Mouse (Mus musculus): ENCODE measurements around the gene Bex3. TPM values are rescaled to one million over a fixed set of nuclear protein-coding genes. Genes with fewer than 3 reads are reported as not detected.
"Not testable (repeated sequence)": the region's sequence is repeated elsewhere in the genome, so short reads cannot be mapped to it uniquely, and the experiment has no call there.

The Bex3 gene
- polyA plus RNA-seq (2012; rRNA removed), result 387 and 467 TPM in 2 replicates
- 442 and 482 TPM in 2 replicates for polyA plus RNA-seq (2014; fragmentation: Nextera tagmentation; extraction: Ambion mirVana)

DNA sequence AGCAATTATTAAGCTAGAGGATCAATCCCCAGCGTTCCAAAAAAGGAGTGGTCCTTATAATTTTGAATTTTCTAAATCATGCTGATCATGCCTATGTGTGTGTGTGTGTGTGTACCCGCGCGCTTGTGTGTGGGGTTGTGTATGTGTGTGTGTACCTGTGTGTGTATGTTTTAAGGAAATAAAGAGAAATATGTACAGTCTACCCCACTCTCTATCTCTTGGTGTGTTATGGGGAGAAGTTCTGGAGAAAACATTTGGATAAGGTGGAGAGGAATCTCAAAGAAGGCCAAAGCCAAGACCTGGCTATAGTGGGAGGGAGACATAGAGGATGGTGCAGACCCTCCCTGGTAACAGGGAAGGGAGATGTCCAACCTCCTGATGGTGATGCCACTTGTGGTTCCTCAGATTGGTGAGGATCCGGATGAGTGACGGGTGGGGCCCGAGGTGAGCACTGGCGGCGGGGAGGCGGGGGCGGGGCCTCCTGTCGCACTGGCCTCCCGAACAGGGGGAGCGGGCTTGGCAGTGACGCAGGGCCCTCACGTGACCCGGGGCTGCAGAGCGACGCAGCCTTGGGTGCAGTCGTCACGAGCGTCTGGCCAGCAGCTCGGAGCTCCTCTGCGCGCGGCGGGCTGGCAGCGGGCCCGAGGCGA is at the start of gene Bex3:
Gene Bex3, plus strand, starts transcription at position 511 of the 650 bp plus-strand sequence.
- H3K27ac ChIP-seq (replicated peaks; ENCODE audit: low read depth, low read length), result 0 out of 2 replicates have a peak within 1 kb of the TSS, but pooled peaks have one; percentile 58
- not testable (repeated sequence) for H3K27me3 ChIP-seq (ENCODE audit: control insufficient read depth, insufficient read depth, low read length); H3K4me1 ChIP-seq (ENCODE audit: control insufficient read depth, insufficient read depth, low read length); DNase-seq (ENCODE audit: low spot score); H3K36me3 ChIP-seq (ENCODE audit: control insufficient read depth, insufficient read depth, low read length); H3K9me3 ChIP-seq (ENCODE audit: control insufficient read depth, low read length)
- 74% methylated on average over 4 of the region's 30 CpGs for WGBS
- peak; percentile 96 for ATAC-seq (ENCODE audit: low FRiP score, low read depth)
- peak within 1 kb of the TSS; percentile 31 for H3K4me2 ChIP-seq (replicated peaks; ENCODE audit: low read depth, low read length, severe bottlenecking)
- peak within 1 kb of the TSS; percentile 41 for H3K4me3 ChIP-seq (replicated peaks; ENCODE audit: low read length)
- H3K9ac ChIP-seq (ENCODE audit: low read depth, low read length, severe bottlenecking), result peak within 1 kb of the TSS; percentile 55

DNA sequence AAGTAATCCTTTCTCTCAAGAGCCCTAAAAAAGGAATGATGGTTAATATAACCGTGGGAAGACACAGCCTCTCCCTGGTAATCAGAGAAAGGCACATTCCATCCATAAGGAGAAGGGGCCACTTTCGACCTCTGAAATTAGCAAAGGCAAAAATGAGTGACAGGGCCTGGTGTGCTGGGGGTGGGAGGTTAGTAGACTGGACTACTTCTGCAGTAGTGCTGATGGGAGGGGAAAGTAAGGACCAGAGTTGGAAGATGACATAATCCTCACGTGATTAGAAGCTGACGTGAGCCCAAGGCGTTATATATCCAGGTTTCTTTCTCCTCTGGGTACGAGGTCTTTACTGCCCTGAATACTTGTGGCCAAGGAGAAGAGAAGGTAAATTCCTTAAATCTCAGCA is 46.3 kb upstream of the Bex3 start:
- H3K36me3 ChIP-seq (ENCODE audit: control insufficient read depth, insufficient read depth, low read length), result no peaks in the 10 kb centered on the region
- no peak overlapping the region for H3K4me3 ChIP-seq (replicated peaks; ENCODE audit: low read length)
- no peak overlapping the region for H3K4me2 ChIP-seq (replicated peaks; ENCODE audit: low read depth, low read length, severe bottlenecking)
- no peaks in the 10 kb centered on the region for H3K9me3 ChIP-seq (ENCODE audit: control insufficient read depth, low read length)
- no peaks in the 10 kb centered on the region for H3K4me1 ChIP-seq (ENCODE audit: control insufficient read depth, insufficient read depth, low read length)
- H3K9ac ChIP-seq (ENCODE audit: low read depth, low read length, severe bottlenecking), result no peak overlapping the region
- ATAC-seq (ENCODE audit: low FRiP score, low read depth) (peak; percentile 78), DNase-seq (ENCODE audit: low spot score) (no peak)
- TF ChIP-seq POLR2A (IDR thresholded peaks at IDR 0.05; ENCODE audit: borderline replicate concordance, extremely low read depth, insufficient read depth, insufficient read length), result no peak
- H3K27me3 ChIP-seq (ENCODE audit: control insufficient read depth, insufficient read depth, low read length), result no peaks in the 10 kb centered on the region
- no peak overlapping the region for H3K27ac ChIP-seq (replicated peaks; ENCODE audit: low read depth, low read length)
- 67% methylated on average over 6 of the region's 6 CpGs for WGBS

DNA sequence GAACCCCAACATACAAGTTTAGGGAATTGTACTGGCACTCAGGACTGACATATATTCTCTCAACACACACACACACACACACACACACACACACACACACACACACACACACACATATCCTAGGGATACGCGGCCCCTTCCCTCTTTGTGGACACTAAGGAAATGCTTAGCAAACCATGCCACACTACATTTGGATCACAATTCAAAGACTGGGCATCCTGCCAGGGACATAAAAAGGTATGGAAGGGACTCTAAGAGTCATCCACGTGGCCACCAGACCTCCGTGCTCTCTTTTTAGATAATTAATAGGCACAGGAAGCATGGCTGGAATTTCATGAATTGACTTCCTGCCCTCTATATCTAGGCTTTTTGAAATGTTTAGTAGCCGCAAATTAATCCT is 42.3 kb upstream of the Bex3 start:
- TF ChIP-seq POLR2A (IDR thresholded peaks at IDR 0.05; ENCODE audit: borderline replicate concordance, extremely low read depth, insufficient read depth, insufficient read length), result no peak
- Histone ChIP-seq H3K27me3 (ENCODE audit: control insufficient read depth, insufficient read depth, low read length) (no peaks in the 10 kb centered on the region), H3K36me3 (ENCODE audit: control insufficient read depth, insufficient read depth, low read length) (no peaks in the 10 kb centered on the region), H3K4me1 (ENCODE audit: control insufficient read depth, insufficient read depth, low read length) (no peaks in the 10 kb centered on the region), H3K27ac (replicated peaks; ENCODE audit: low read depth, low read length) (no peak overlapping the region), H3K4me3 (replicated peaks; ENCODE audit: low read length) (no peak overlapping the region), H3K9ac (ENCODE audit: low read depth, low read length, severe bottlenecking) (no peak overlapping the region), H3K9me3 (ENCODE audit: control insufficient read depth, low read length) (no peaks in the 10 kb centered on the region), H3K4me2 (replicated peaks; ENCODE audit: low read depth, low read length, severe bottlenecking) (no peak overlapping the region)
- WGBS, result 52% methylated on average over 5 of the region's 5 CpGs
- ATAC-seq (ENCODE audit: low FRiP score, low read depth) (no peak), DNase-seq (ENCODE audit: low spot score) (no peak)

DNA sequence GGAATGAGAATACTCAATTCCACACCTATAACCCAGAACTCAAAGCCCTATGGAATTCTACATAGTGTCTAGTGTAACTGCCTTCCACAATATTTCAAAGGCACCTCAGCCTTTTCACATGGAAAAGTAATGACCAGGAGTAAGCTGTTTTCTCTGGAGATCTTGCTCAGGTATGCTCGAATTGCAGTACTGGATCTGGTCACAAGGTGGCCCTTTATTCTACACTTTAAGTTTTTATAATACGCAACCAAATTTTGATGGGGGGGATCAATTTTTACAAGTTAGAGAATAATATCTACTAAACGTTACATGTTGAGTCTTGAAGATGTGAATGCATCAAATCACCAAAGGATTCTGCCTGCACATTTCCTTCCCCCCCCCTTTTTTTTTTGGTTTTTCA is 31.9 kb upstream of the Bex3 start:
- Histone ChIP-seq H3K4me2 (replicated peaks; ENCODE audit: low read depth, low read length, severe bottlenecking) (no peak overlapping the region), H3K4me3 (replicated peaks; ENCODE audit: low read length) (no peak overlapping the region), H3K9me3 (ENCODE audit: control insufficient read depth, low read length) (no peaks in the 10 kb centered on the region), H3K27me3 (ENCODE audit: control insufficient read depth, insufficient read depth, low read length) (no peaks in the 10 kb centered on the region), H3K4me1 (ENCODE audit: control insufficient read depth, insufficient read depth, low read length) (no peaks in the 10 kb centered on the region), H3K27ac (replicated peaks; ENCODE audit: low read depth, low read length) (no peak overlapping the region), H3K36me3 (ENCODE audit: control insufficient read depth, insufficient read depth, low read length) (no peaks in the 10 kb centered on the region), H3K9ac (ENCODE audit: low read depth, low read length, severe bottlenecking) (no peak overlapping the region)
- no peak for TF ChIP-seq POLR2A (IDR thresholded peaks at IDR 0.05; ENCODE audit: borderline replicate concordance, extremely low read depth, insufficient read depth, insufficient read length)
- ATAC-seq (ENCODE audit: low FRiP score, low read depth) (no peak), DNase-seq (ENCODE audit: low spot score) (no peak)
- 48% methylated on average over 3 of the region's 3 CpGs for WGBS

DNA sequence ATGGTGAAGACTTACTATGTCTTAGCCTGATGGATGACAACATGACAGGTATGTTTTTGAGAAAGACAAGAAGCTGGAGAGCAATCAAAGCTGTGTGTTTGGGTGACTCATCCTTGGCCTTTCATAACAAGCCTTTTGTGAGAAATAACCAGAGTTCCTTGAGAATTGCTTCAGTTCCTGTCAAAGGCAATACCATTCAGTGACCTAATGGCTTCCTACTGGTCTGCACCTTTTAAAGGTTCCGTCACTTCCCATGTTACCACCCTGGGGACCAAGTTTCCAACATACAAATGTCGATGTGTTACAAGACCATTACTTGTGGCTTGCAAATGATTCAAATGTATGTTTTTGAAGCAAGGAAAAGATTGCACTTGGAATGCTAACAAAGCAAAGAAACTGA is 26.9 kb upstream of the Bex3 start:
- Histone ChIP-seq H3K27me3 (ENCODE audit: control insufficient read depth, insufficient read depth, low read length) (no peaks in the 10 kb centered on the region), H3K9me3 (ENCODE audit: control insufficient read depth, low read length) (no peaks in the 10 kb centered on the region), H3K36me3 (ENCODE audit: control insufficient read depth, insufficient read depth, low read length) (peaks cover 11% of the 10 kb centered on the region; the same call in 1 of the 2 replicates), H3K9ac (ENCODE audit: low read depth, low read length, severe bottlenecking) (no peak overlapping the region), H3K4me2 (replicated peaks; ENCODE audit: low read depth, low read length, severe bottlenecking) (no peak overlapping the region), H3K4me3 (replicated peaks; ENCODE audit: low read length) (no peak overlapping the region), H3K27ac (replicated peaks; ENCODE audit: low read depth, low read length) (no peak overlapping the region), H3K4me1 (ENCODE audit: control insufficient read depth, insufficient read depth, low read length) (no peaks in the 10 kb centered on the region)
- 79% methylated on average over 2 of the region's 2 CpGs for WGBS
- no peak for ATAC-seq (ENCODE audit: low FRiP score, low read depth)
- TF ChIP-seq POLR2A (IDR thresholded peaks at IDR 0.05; ENCODE audit: borderline replicate concordance, extremely low read depth, insufficient read depth, insufficient read length), result no peak
- DNase-seq (ENCODE audit: low spot score), result no peak
